Mouse (Mus musculus) heart, postnatal 0 days (tissue): Measurements from ENCODE around the gene Cep135.

Experiments used
- CTCF ChIP-seq: IDR thresholded peaks from 2 replicates; pipeline ENCODE4 v1.5.1; 2016; ENCODE audit warnings: antibody characterized with exemption, control low read depth, low read depth
- EP300 ChIP-seq: IDR thresholded peaks from 2 replicates; pipeline ENCODE4 v1.6.1; 2016; ENCODE audit warnings: antibody characterized with exemption, low read depth

- TF ChIP-seq CTCF (no peak), EP300 (no peak)
Observed at GRCm38 (mm10) chr5:76664936-76665335, 76.4 kb downstream of the Cep135 start.
